Mouse (Mus musculus) thymus, adult 2 months (tissue): ENCODE results near the gene Sap30l.

Experiments used
- CTCF ChIP-seq: fragments of 200-500 bp; IDR thresholded peaks from 2 replicates; pipeline ENCODE4 v1.5.1; 2012; ENCODE audit warnings: mild to moderate bottlenecking, control low read depth, low read length, moderate library complexity, borderline replicate concordance; ENCODE audit not compliant: control insufficient read depth, poor library complexity, insufficient read depth; ENCODE audit errors: extremely low read depth
- POLR2A ChIP-seq: fragments of 200-500 bp; IDR thresholded peaks from 2 replicates; pipeline ENCODE4 v1.6.1; 2012; ENCODE audit warnings: mild to moderate bottlenecking, low read length, control low read depth, moderate library complexity; ENCODE audit not compliant: control insufficient read depth, poor library complexity, insufficient read depth; ENCODE audit errors: extremely low read depth

GRCm38 (mm10) chr11:57799456-57799855, 2.0 kb upstream of the Sap30l start:
- TF ChIP-seq POLR2A: no peak
- TF ChIP-seq CTCF: no peak
